Mouse (Mus musculus): ENCODE measurements around the gene Tmem88b.

DNA sequence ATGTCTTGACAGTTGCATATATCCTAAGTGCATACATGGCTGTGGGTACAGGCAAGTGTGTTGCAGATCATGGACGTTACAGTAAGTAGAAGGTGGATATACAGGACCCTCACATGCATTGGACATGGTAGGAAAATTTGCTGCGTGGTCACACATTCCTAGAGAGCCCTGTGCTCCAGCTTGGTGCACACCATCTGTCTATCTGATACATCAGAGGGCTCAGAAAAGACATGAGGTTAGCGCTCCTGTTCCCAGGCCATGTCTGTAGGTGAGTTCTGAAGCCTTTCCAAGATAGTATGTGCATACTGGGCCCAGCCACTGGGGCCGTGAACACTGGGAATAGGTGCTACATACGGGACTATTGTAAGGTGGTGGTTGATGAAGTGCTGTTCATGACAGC, 49.3 kb downstream of the Tmem88b start:
- TF ChIP-seq CTCF (conservative IDR thresholded peaks at IDR 0.05; ENCODE audit: low read length) (no peak), POU5F1 (IDR thresholded peaks at IDR 0.05; ENCODE audit: borderline replicate concordance, low read length) (no peak), NANOG (IDR thresholded peaks at IDR 0.05; ENCODE audit: borderline replicate concordance, low read length) (no peak)

Measured in E14TG2a.4 (cell line).